Mouse (Mus musculus) embryonic facial prominence, embryonic 11.5 days (tissue): ENCODE results near the gene Mptx2. TPM values are rescaled to one million over a fixed set of nuclear protein-coding genes. Genes with fewer than 3 reads are reported as not detected.
"Not testable (repeated sequence)": the region's sequence is repeated elsewhere in the genome, so short reads cannot be mapped to it uniquely, and the experiment has no call there.

Experiments
- ATAC-seq: fragments of 200-750 bp; cut with Nextera tagmentation; replicated peaks from 2 replicates; pipeline ENCODE4 v1.8.0; 2017; ENCODE audit warnings: low read depth; ENCODE audit not compliant: insufficient number of reproducible peaks, low FRiP score, low TSS enrichment
- DNase-seq: peaks from one replicate; pipeline ENCODE4 v3.0.0-alpha.2; 2015; ENCODE audit warnings: low spot score
- H3K27ac ChIP-seq: fragments of 300-500 bp; sonication (generic); replicated peaks from 2 replicates; pipeline ENCODE4 v1.5.1; 2014; ENCODE audit warnings: mild to moderate bottlenecking, low read depth, low read length, control low read depth
- H3K27me3 ChIP-seq: fragments of 300-500 bp; sonication (generic); 2 replicates; pipeline ENCODE4 v1.6.1; 2014; ENCODE audit warnings: mild to moderate bottlenecking, low read length, moderate library complexity, mixed read lengths; ENCODE audit not compliant: control insufficient read depth, insufficient read depth
- H3K36me3 ChIP-seq: fragments of 300-500 bp; sonication (generic); replicated peaks from 2 replicates; pipeline ENCODE4 v1.6.1; 2014; ENCODE audit warnings: low read depth, mild to moderate bottlenecking, low read length, moderate library complexity, mixed read lengths; ENCODE audit not compliant: control insufficient read depth, insufficient read depth
- H3K4me1 ChIP-seq: fragments of 300-500 bp; sonication (generic); 2 replicates; pipeline ENCODE4 v1.6.1; 2014; ENCODE audit warnings: low read length, mixed read lengths; ENCODE audit not compliant: control insufficient read depth, insufficient read depth
- H3K4me2 ChIP-seq: fragments of 300-500 bp; sonication (generic); 2 replicates; pipeline ENCODE4 v1.6.1; 2014; ENCODE audit warnings: low read depth, mild to moderate bottlenecking, control low read depth, low read length, moderate library complexity
- H3K4me3 ChIP-seq: fragments of 300-500 bp; sonication (generic); 2 replicates; pipeline ENCODE4 v1.5.1; 2014; ENCODE audit warnings: low read depth, low read length, control low read depth
- H3K9ac ChIP-seq: fragments of 300-500 bp; sonication (generic); replicated peaks from 2 replicates; pipeline ENCODE4 v1.6.1; 2014; ENCODE audit warnings: mild to moderate bottlenecking, control low read depth, low read length
- H3K9me3 ChIP-seq: fragments of 300-500 bp; sonication (generic); replicated peaks from 2 replicates; pipeline ENCODE4 v1.6.1; 2016; ENCODE audit warnings: mild to moderate bottlenecking, low read length, inconsistent platforms, mixed read lengths; ENCODE audit not compliant: control insufficient read depth
- WGBS: fragments of 180-500 bp; shearing (Covaris S2); extraction: QIAGEN DNeasy Blood & Tissue Kit; methylation state at CpG from one replicate; pipeline ENCODE4 v1.1.7; 2014; 5-methylcytosine and 5-hydroxymethylcytosine counted together
- polyA plus RNA-seq: library from polyadenylated mRNA; unstranded; fragments of >200 nt; fragmentation: Nextera tagmentation; extraction: Ambion mirVana; gene quantifications from 2 replicates; pipeline ENCODE4 v1.2.1, GENCODE M21; 2014

The Mptx2 gene
- polyA plus RNA-seq, 1 experiment from 2014 or later = not detected

- no peaks in the 10 kb centered on the region for H3K9me3 ChIP-seq
- no peak overlapping the region for H3K27ac ChIP-seq
- H3K4me1 ChIP-seq = no peaks in the 10 kb centered on the region
- no peak overlapping the region for H3K9ac ChIP-seq
- WGBS = 92% methylated on average over 3 of the region's 3 CpGs
- no peak overlapping the region for H3K4me3 ChIP-seq
- H3K36me3 ChIP-seq = no peaks in the 10 kb centered on the region
- no peak for DNase-seq
- ATAC-seq = no peak
- H3K4me2 ChIP-seq = no peak overlapping the region
- no peaks in the 10 kb centered on the region for H3K27me3 ChIP-seq
Observed at GRCm38 (mm10) chr1:173315725-173316124, 38.1 kb upstream of the Mptx2 start.

GRCm38 (mm10) chr1:173313535-173314050, 36.0 kb upstream of the Mptx2 start:
- H3K27me3 ChIP-seq, H3K9me3 ChIP-seq, H3K9ac ChIP-seq, H3K4me3 ChIP-seq, H3K27ac ChIP-seq, H3K4me1 ChIP-seq, DNase-seq, ATAC-seq, H3K36me3 ChIP-seq, H3K4me2 ChIP-seq: not testable (repeated sequence)
- WGBS = 82% methylated on average over 7 of the region's 7 CpGs

DNA sequence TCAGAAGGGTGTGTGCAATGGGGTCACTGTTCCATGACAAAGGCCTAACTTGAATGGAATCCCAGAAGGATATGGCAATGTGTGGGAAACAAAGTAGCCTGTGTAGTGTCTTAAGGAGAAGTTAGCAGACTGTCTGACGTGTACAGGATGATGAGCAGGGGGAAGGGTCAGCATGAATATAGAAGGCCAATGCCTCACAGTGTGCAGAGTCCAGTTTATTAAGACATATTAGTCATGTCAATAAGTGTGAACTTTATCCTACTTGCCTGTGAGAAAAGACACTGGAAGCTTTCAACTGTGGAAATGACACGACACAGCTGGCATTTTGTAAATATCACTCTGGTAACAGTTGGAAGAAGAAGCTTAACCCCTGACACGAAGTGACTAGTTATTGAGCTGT, 25.2 kb upstream of the Mptx2 start:
- WGBS = 54% methylated on average over 3 of the region's 3 CpGs
- H3K9ac ChIP-seq, H3K4me2 ChIP-seq, ATAC-seq, H3K4me3 ChIP-seq, H3K4me1 ChIP-seq, H3K27me3 ChIP-seq, H3K9me3 ChIP-seq, H3K36me3 ChIP-seq, DNase-seq, H3K27ac ChIP-seq: not testable (repeated sequence)

DNA sequence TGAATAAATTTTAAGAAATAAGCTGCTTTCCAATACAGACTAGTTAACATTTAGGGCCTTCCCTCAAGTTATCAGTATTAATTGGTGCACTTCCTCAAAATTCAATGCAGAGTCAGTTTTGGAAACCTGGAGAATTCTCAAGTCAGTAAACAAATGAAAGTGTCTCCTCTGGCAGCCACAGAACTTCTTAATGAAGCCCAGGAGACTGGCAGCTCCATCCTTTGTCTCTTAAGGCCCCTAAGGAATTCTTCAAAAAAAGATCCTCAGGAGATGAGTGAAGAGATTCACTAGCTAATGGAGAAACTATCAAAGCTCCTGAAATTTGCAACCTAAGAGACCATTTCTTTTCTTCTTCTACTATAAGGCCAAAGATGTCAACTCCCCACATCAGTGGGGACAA, 11.9 kb downstream of the Mptx2 start, which contains the start of gene Olfr418:
Olfr418 (plus strand) TSS at position 301 of the 400 bp plus-strand sequence.
- ATAC-seq = no peak
- Histone ChIP-seq H3K4me1 (no peaks in the 10 kb centered on the region), H3K9me3 (no peaks in the 10 kb centered on the region), H3K36me3 (no peaks in the 10 kb centered on the region), H3K9ac (no peak within 1 kb of the TSS), H3K27ac (no peak within 1 kb of the TSS), H3K4me3 (no peak within 1 kb of the TSS), H3K27me3 (no peaks in the 10 kb centered on the region), H3K4me2 (no peak within 1 kb of the TSS)
- DNase-seq = no peak

- no peaks in the 10 kb centered on the region for H3K36me3 ChIP-seq
- no peaks in the 10 kb centered on the region for H3K27me3 ChIP-seq
- ATAC-seq = no peak
- H3K4me1 ChIP-seq = no peaks in the 10 kb centered on the region
- no peak overlapping the region for H3K27ac ChIP-seq
- H3K9ac ChIP-seq = no peak overlapping the region
- 94% methylated on average over 3 of the region's 3 CpGs for WGBS
- no peaks in the 10 kb centered on the region for H3K9me3 ChIP-seq
- no peak overlapping the region for H3K4me3 ChIP-seq
- no peak overlapping the region for H3K4me2 ChIP-seq
- no peak for DNase-seq
Observed at GRCm38 (mm10) chr1:173249888-173250287, 27.7 kb downstream of the Mptx2 start.

DNA sequence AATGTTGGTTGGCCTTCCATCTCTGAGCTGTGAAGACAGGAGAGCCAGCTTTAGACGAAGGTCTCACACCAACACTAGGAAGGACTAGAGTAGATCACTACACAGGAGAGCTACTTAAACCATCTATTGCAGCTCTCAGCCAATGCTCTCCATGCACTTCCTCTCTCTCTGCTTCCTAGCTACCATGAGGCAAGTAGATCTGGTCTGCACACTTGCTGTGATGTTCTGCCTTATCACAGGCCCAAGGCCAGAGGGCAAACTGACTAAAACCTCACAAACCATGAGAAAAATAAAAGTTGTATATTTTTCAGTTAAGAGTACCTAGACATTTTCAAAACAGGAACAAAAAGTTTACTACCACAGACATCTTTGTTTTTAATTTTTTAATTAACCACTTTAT, 40.6 kb downstream of the Mptx2 start:
- not testable (repeated sequence) for H3K4me3 ChIP-seq, H3K4me2 ChIP-seq, H3K27me3 ChIP-seq, H3K9ac ChIP-seq, H3K36me3 ChIP-seq, H3K4me1 ChIP-seq, H3K9me3 ChIP-seq, ATAC-seq, DNase-seq, H3K27ac ChIP-seq
- WGBS = 83% methylated on average over 1 of the region's 1 CpGs

DNA sequence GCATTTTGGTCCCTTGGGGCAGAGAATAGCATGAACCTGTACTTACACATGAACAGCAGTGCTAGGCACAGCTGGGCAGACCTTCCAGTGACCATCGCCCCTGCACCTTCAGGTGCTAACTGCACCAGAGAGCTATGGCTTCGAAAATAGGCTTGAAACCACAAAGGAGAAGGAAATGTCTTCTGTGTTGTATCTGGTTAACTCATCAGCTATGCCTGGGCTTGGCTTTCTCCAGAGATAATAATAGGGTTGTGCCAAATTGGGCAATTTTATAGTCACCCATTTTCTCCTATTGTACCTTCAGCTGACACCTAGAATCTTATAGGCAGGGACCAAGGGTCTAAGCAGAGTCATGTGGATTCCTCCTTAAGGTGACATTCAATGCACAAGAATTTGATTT, 50.5 kb downstream of the Mptx2 start, which contains the start of gene Fcer1a:
Fcer1a (minus strand) TSS at position 134 of the 400 bp plus-strand sequence.
- WGBS = 87% methylated on average over 2 of the region's 2 CpGs
- DNase-seq (no peak), ATAC-seq (no peak)
- no peaks in the 10 kb centered on the region for H3K36me3 ChIP-seq
- no peak within 1 kb of the TSS for H3K4me3 ChIP-seq
- H3K4me1 ChIP-seq = no peaks in the 10 kb centered on the region
- H3K4me2 ChIP-seq = no peak within 1 kb of the TSS
- no peak within 1 kb of the TSS for H3K9ac ChIP-seq
- no peak within 1 kb of the TSS for H3K27ac ChIP-seq
- no peaks in the 10 kb centered on the region for H3K27me3 ChIP-seq
- no peaks in the 10 kb centered on the region for H3K9me3 ChIP-seq
